Mouse (Mus musculus) embryo, embryonic 9.5 days (tissue): Measurements from ENCODE around the gene Olfml3.
A peak's percentile ranks its signal among the peaks of the same experiment; 100 is the strongest.

Experiments used
- DNase-seq: peaks from one replicate; pipeline ENCODE4 v3.0.0-alpha.2; 2017; ENCODE audit errors: extremely low spot score

Olfml3 gene

GRCm38 (mm10) chr3:103740342-103740741 lies 2.5 kb upstream of the Olfml3 start:
- peak; percentile 25 for DNase-seq

GRCm38 (mm10) chr3:103739329-103739728 lies 1.5 kb upstream of the Olfml3 start, which contains the start of gene Gm10964:
TSS of gene Gm10964 (plus strand) at chr3:103739366.
- no peak for DNase-seq

- DNase-seq, result peak; percentile 32
These were observed 593 bp downstream of the Olfml3 start for GRCm38 (mm10) chr3:103737061-103737754.

GRCm38 (mm10) chr3:103735776-103736600 lies 1.8 kb downstream of the Olfml3 start:
- peak; percentile 27 for DNase-seq

GRCm38 (mm10) chr3:103734696-103735519 lies 2.9 kb downstream of the Olfml3 start:
- DNase-seq, result peak; percentile 71

GRCm38 (mm10) chr3:103733799-103734695 lies 3.8 kb downstream of the Olfml3 start:
- DNase-seq, result peak; percentile 72

- peak; percentile 20 for DNase-seq
These were observed 4.6 kb downstream of the Olfml3 start for GRCm38 (mm10) chr3:103733176-103733575.

- no peak for DNase-seq
These were observed 5.7 kb downstream of the Olfml3 start for GRCm38 (mm10) chr3:103732116-103732515.

GRCm38 (mm10) chr3:103729850-103730249 lies 8.0 kb downstream of the Olfml3 start:
- DNase-seq, result no peak

GRCm38 (mm10) chr3:103727813-103728326 lies 9.9 kb downstream of the Olfml3 start:
- DNase-seq, result no peak

- no peak for DNase-seq
These were observed 11.2 kb downstream of the Olfml3 start for GRCm38 (mm10) chr3:103726642-103727041.

GRCm38 (mm10) chr3:103724137-103724536 lies 13.7 kb downstream of the Olfml3 start:
- no peak for DNase-seq

GRCm38 (mm10) chr3:103718728-103719127 lies 19.1 kb downstream of the Olfml3 start:
- no peak for DNase-seq

- peak; percentile 20 for DNase-seq
These were observed 20.7 kb downstream of the Olfml3 start for GRCm38 (mm10) chr3:103716774-103717760.

- DNase-seq, result peak; percentile 59
These were observed 21.8 kb downstream of the Olfml3 start for GRCm38 (mm10) chr3:103715762-103716693.

GRCm38 (mm10) chr3:103714942-103715341 lies 22.9 kb downstream of the Olfml3 start:
- DNase-seq, result no peak

GRCm38 (mm10) chr3:103714236-103714875 lies 23.4 kb downstream of the Olfml3 start:
- DNase-seq, result no peak

- DNase-seq, result no peak
These were observed 25.6 kb downstream of the Olfml3 start for GRCm38 (mm10) chr3:103712196-103712595.
